Mouse (Mus musculus) bone marrow macrophage, adult 2 months (primary cell): ENCODE measurements around the gene Dusp16.

Experiments used
- CTCF ChIP-seq: IDR thresholded peaks from 2 replicates; pipeline ENCODE4 v1.5.1; 2012; ENCODE audit warnings: low read depth, mild to moderate bottlenecking, low read length, moderate library complexity
- POLR2A ChIP-seq: IDR thresholded peaks from 2 replicates; pipeline ENCODE4 v1.6.1; 2012; ENCODE audit warnings: mild to moderate bottlenecking, low read depth, low read length, borderline replicate concordance

GRCm38 (mm10) chr6:134781494-134781913 is 10.9 kb downstream of the Dusp16 start:
- TF ChIP-seq CTCF, result no peak
- no peak for TF ChIP-seq POLR2A
